Mouse (Mus musculus): ENCODE measurements at regions not wholly inside any gene's neighbourhood (a gene's known extent, or its start where the extent isn't known, plus 50 kb on each side); places are given as distances from the start of the nearest gene placed in this dataset.

DNA sequence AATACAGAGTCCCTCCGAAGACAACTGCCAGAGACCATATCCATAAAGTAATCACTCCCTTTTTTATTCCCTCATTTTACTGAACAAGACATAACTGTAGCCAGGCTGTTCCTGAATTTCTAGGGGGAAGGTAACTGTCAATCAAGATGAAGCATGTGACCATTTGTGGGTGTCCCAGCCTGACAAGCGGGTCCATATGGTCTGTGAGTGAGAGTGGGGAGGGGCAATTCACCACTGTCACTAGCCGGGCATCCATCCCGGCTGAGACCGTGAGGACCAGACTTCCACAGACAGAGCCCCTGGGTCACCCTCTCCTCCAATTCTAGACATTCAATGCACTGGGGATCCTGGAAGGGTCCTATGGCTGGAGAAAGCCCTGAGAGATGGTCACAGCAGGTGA, 54.6 kb downstream of the Gm11733 start:
- DNase-seq (ENCODE audit: low spot score in 2 of 2), result no peak

- DNase-seq (ENCODE audit: low spot score in 2 of 2), result no peak
Measured at GRCm38 (mm10) chr11:117540609-117541008, 56.4 kb downstream of the Gm11733 start.

- DNase-seq (ENCODE audit: low spot score in 2 of 2), result peak; percentile 41 to 56
Measured at GRCm38 (mm10) chr11:117541205-117541884, 57.2 kb downstream of the Gm11733 start.

GRCm38 (mm10) chr11:117543191-117543590, 59.0 kb downstream of the Gm11733 start:
- DNase-seq (ENCODE audit: low spot score in 2 of 2), result no peak

GRCm38 (mm10) chr11:117544507-117544906, 60.3 kb downstream of the Gm11733 start:
- DNase-seq (ENCODE audit: low spot score in 2 of 2), result no peak

DNA sequence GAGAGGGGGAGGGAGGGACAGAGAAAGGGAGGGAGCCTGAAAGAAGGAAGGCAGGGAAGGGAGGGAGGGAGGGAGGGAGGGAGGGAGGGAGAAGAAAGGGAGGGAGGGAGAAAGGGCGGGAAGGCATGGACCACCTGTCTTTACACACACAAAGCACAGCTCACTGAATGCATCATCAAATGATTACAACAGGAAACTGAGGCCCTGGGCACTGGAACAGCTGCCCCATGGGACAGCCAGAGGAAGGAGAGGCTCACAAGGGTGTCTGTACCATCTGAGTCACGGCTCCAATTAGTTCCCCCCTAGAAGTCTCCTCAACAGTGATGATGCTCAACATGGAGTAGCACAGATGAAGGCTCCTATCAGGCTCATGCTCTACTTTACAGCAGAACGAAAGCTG, 60.8 kb downstream of the Gm11733 start:
- no peak for DNase-seq (ENCODE audit: low spot score in 2 of 2)

- peak; percentile 46 to 50 for DNase-seq (ENCODE audit: low spot score in 2 of 2)
Measured at GRCm38 (mm10) chr11:117551926-117552325, 67.8 kb downstream of the Gm11733 start.

- no peak for DNase-seq (ENCODE audit: low spot score in 2 of 2)
Measured at GRCm38 (mm10) chr11:117552430-117552969, 68.3 kb downstream of the Gm11733 start.

GRCm38 (mm10) chr11:117554111-117554510, 69.9 kb downstream of the Gm11733 start:
- no peak for DNase-seq (ENCODE audit: low spot score in 2 of 2)

- no peak for DNase-seq (ENCODE audit: low spot score in 2 of 2)
Measured at GRCm38 (mm10) chr11:117557474-117558381, 73.6 kb downstream of the Gm11733 start.

DNA sequence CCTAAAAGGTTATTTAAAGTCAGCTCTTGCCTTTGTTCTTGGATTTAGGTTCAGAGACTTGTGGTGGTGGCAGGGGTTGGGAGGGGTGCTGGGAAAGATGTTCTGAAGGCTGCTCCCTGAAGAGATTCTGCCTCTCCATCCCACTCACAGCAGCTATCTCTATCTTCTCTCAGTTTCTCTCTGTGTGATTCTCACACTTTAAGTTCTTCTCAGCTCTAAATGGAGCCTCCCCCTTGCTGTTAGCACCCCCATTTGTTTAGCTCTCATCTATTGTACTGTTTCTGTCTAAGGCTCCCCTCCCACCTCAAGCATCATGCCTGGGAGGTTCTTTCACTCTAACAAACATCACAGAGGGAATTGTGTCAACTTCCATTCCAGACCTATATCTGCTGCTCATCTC, 75.7 kb downstream of the Gm11733 start:
- DNase-seq (ENCODE audit: low spot score in 2 of 2), result no peak

- no peak for DNase-seq (ENCODE audit: low spot score in 2 of 2)
Measured at GRCm38 (mm10) chr11:117567961-117568605, 83.9 kb downstream of the Gm11733 start.

DNA sequence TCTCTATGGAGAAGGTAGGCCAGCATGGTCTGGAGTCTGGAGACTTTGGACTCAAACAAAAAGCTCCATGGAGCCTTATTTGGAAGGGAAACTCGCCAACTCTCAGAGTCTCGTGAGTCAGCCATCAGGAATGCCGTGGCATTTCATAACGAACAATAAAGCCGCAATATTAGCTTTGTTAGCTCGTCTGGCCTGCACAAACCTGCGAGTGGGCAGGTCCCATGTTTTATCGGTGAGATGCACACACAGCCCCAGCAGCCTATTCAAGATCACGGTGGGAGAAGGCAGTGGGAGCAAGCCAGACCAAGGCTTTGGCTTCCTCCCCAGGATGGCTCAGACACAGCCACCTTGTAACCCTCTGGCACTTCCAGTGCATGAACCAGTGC, 84.4 kb downstream of the Gm11733 start:
- no peak for DNase-seq (ENCODE audit: low spot score in 2 of 2)

DNA sequence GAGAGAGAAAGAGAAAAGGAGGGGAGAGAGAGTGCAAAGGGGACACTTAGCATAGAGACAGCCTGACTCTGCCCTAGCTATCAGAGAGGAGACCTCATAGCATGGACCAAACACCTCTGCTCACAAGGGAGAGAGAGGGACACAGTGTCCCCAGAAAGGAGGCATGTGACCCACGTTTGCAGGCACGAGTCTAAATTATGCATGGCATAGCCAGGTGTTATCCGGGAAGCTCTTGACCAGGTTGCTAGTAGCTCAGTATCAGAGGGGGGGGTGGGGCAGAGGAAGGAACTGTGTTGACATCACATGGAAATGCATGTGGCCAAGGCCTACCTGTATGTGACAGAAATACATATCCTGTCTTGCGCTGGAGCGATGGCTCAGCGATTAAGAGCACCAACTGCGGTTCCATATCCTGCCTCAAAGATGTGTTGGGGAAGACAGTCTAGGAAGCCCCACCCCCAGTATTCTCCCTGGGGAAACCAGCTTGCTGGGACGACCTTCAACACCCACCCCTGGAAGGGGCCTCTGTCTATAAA, 84.5 kb upstream of the Tnrc6c start:
- no peak for DNase-seq (ENCODE audit: low spot score in 2 of 2)

DNA sequence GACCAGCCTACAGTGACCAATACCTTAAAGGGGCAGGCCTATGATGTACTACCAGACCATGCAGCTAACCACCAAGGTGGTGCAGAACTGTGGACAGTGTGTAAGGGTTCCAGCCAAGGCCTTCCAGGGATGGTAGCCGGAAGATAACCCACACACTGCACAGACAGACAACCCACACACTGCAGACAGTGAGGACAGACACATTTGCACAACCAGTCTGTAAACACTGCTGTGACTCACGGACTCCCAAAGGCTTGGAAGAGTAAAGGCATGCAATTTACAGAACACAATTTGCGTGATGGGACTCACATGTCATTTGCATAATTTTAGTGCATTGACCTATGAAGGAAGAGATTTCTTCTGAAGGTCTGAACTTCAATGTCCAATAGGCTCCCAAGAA, 82.2 kb upstream of the Tnrc6c start:
- DNase-seq (ENCODE audit: low spot score in 2 of 2), result no peak

- DNase-seq (ENCODE audit: low spot score in 2 of 2), result no peak
Measured at GRCm38 (mm10) chr11:117574721-117575120, 79.4 kb upstream of the Tnrc6c start.

DNA sequence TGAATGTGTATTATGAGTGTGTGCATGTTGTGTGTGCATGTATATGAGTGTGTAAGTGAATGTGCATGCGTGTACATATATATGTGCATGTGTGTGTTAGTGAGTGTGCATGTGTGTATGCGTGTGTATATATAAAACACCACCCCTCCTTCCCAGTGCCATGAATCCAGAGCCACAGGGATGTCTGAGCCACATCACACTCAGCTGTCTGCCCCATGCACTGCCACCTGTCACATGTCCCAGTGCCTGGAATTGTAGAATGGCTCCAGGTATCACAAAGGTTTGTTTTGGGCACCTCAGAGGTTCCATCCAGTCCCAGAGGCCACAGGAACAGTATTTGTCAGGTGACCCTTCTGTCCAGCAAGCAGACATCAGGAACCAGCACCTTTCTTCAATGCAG, 75.0 kb upstream of the Tnrc6c start:
- DNase-seq (ENCODE audit: low spot score in 2 of 2), result no peak

- no peak for DNase-seq (ENCODE audit: low spot score in 2 of 2)
Measured at GRCm38 (mm10) chr11:117579720-117580119, 74.4 kb upstream of the Tnrc6c start.

GRCm38 (mm10) chr11:117583478-117583877, 70.6 kb upstream of the Tnrc6c start:
- no peak for DNase-seq (ENCODE audit: low spot score in 2 of 2)

DNA sequence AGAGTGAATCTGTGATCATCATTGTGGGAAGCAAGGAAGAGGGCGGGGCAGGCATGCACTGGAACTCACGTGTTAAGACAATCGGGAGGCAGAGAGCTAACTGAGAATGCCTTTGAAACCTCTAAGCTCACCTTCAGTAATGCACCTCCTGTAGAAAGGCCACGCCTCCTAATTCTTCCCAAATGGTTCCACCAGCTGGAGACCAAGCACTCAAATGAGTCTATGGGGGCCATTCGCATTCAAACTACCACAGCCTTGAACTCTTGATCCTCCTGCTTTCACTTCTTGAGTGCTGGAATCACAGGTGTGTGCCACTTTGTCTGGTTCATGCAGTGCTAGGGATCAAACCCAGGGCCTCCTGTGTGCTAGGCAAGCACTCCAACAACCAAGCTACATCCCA, 68.5 kb upstream of the Tnrc6c start:
- no peak for DNase-seq (ENCODE audit: low spot score in 2 of 2)

- no peak for DNase-seq (ENCODE audit: low spot score in 2 of 2)
Measured at GRCm38 (mm10) chr11:117586063-117586462, 68.0 kb upstream of the Tnrc6c start.

DNA sequence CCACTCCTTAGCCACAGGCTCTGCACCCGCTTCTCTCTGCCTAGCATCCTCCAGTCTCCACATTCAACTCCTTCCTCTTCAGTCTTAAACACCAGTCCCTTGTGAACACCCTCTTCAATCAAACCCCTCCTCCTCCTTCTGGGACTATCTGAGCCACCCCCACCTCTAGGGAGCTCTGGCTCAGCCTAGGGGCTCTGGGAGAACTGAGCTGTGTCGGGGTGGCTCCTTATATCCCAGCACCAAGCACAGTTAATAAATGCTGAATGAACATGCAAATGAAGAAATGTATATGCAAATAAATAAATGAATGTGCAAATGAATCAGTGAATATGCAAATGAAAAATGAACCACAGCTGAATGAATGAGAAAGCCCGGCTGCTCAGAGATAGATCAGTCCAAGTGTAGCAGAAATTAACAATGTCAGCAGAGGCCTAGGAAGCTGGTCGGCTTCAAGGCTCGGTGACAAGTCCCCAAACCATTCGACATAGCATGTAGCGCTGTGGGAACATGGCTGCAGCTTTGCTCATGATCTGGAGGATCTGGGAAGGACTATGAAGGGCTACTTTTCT, 67.1 kb upstream of the Tnrc6c start:
- DNase-seq (ENCODE audit: low spot score in 2 of 2), result no peak

Data from frontal cortex, postnatal 10 days (tissue).